Mouse (Mus musculus) forebrain, embryonic 14.5 days (tissue): ENCODE data around the gene Ccdc153. TPM values are rescaled to one million over a fixed set of nuclear protein-coding genes. Genes with fewer than 3 reads are reported as not detected.

ENCODE experiments used
- ATAC-seq: fragments of 200-750 bp; cut with Nextera tagmentation; 2 replicates; pipeline ENCODE4 v1.8.0; 2017; ENCODE audit warnings: mild to moderate bottlenecking, moderate library complexity
- DNase-seq: peaks from one replicate; pipeline ENCODE4 v3.0.0-alpha.2; 2015; ENCODE audit warnings: low spot score
- H3K27ac ChIP-seq: fragments of 300-500 bp; sonication (generic); 2 replicates; pipeline ENCODE4 v1.5.1; 2014; ENCODE audit warnings: low read depth, mild to moderate bottlenecking, control low read depth, low read length, moderate library complexity
- H3K27me3 ChIP-seq: fragments of 300-500 bp; sonication (generic); replicated peaks from 2 replicates; pipeline ENCODE4 v1.6.1; 2014; ENCODE audit warnings: low read length, control low read depth, mixed read lengths; ENCODE audit not compliant: control insufficient read depth, insufficient read depth
- H3K36me3 ChIP-seq: fragments of 300-500 bp; sonication (generic); 2 replicates; pipeline ENCODE4 v1.6.1; 2014; ENCODE audit warnings: low read length, control low read depth; ENCODE audit not compliant: control insufficient read depth, insufficient read depth
- H3K4me1 ChIP-seq: fragments of 300-500 bp; sonication (generic); 2 replicates; pipeline ENCODE4 v1.6.1; 2014; ENCODE audit warnings: antibody characterized with exemption, low read length, control low read depth; ENCODE audit not compliant: control insufficient read depth, insufficient read depth
- H3K4me2 ChIP-seq: fragments of 300-500 bp; sonication (generic); 2 replicates; pipeline ENCODE4 v1.6.1; 2014; ENCODE audit warnings: mild to moderate bottlenecking, control low read depth, low read length
- H3K4me3 ChIP-seq: fragments of 300-500 bp; sonication (generic); 2 replicates; pipeline ENCODE4 v1.5.1; 2014; ENCODE audit warnings: low read depth, low read length, control low read depth
- H3K9ac ChIP-seq: fragments of 300-500 bp; sonication (generic); 2 replicates; pipeline ENCODE4 v1.6.1; 2014; ENCODE audit warnings: mild to moderate bottlenecking, low read length, control low read depth, moderate library complexity
- H3K9me3 ChIP-seq: fragments of 300-500 bp; sonication (generic); replicated peaks from 2 replicates; pipeline ENCODE4 v1.6.1; 2016; ENCODE audit warnings: low read length, control low read depth, mixed read lengths; ENCODE audit not compliant: control insufficient read depth
- WGBS: fragments of 180-500 bp; shearing (Covaris S2); extraction: QIAGEN DNeasy Blood & Tissue Kit; methylation state at CpG from one replicate; pipeline ENCODE4 v1.1.7; 2014; 5-methylcytosine and 5-hydroxymethylcytosine counted together
- polyA plus RNA-seq: library from polyadenylated mRNA; unstranded; fragments of >200 nt; fragmentation: Nextera tagmentation; extraction: Ambion mirVana; gene quantifications from 2 replicates; pipeline ENCODE4 v1.2.1, GENCODE M21; 2014

Gene Ccdc153
- polyA plus RNA-seq, 1 experiment from 2014 or later, result not detected

GRCm38 (mm10) chr9:44266478-44267226 is 26.2 kb downstream of the Ccdc153 start:
- DNase-seq, result no peak
- Histone ChIP-seq H3K27ac (peak overlapping the region; percentile 5; the same call in 1 of the 2 replicates), H3K4me1 (peaks cover 4% of the 10 kb centered on the region), H3K9ac (no peak overlapping the region), H3K36me3 (no peaks in the 10 kb centered on the region), H3K9me3 (no peaks in the 10 kb centered on the region), H3K4me2 (no peak overlapping the region), H3K27me3 (no peaks in the 10 kb centered on the region), H3K4me3 (no peak overlapping the region)
- WGBS, result 60% methylated on average over 8 of the region's 8 CpGs
- no peak for ATAC-seq

GRCm38 (mm10) chr9:44267319-44268026 is 27.0 kb downstream of the Ccdc153 start:
- no peaks in the 10 kb centered on the region for H3K27me3 ChIP-seq
- H3K9me3 ChIP-seq, result no peaks in the 10 kb centered on the region
- H3K4me3 ChIP-seq, result peak overlapping the region; percentile 28
- peak overlapping the region; percentile 35; the same call in 1 of the 2 replicates for H3K27ac ChIP-seq
- H3K9ac ChIP-seq, result peak overlapping the region; percentile 69
- DNase-seq, result peak; percentile 17
- H3K36me3 ChIP-seq, result no peaks in the 10 kb centered on the region
- H3K4me2 ChIP-seq, result peak overlapping the region; percentile 63
- ATAC-seq, result peak; percentile 33
- peaks cover 4% of the 10 kb centered on the region for H3K4me1 ChIP-seq
- 6% methylated on average over 19 of the region's 23 CpGs for WGBS

GRCm38 (mm10) chr9:44268027-44268360 is 27.5 kb downstream of the Ccdc153 start:
- Histone ChIP-seq H3K4me2 (peak overlapping the region; percentile 63), H3K4me1 (peaks cover 4% of the 10 kb centered on the region), H3K36me3 (no peaks in the 10 kb centered on the region), H3K4me3 (peak overlapping the region; percentile 28), H3K27me3 (no peaks in the 10 kb centered on the region), H3K27ac (peak overlapping the region; percentile 35; the same call in 1 of the 2 replicates), H3K9ac (peak overlapping the region; percentile 69), H3K9me3 (no peaks in the 10 kb centered on the region)
- DNase-seq (peak; percentile 81), ATAC-seq (peak; percentile 90)
- 7% methylated on average over 28 of the region's 28 CpGs for WGBS

GRCm38 (mm10) chr9:44268432-44268831 is 28.0 kb downstream of the Ccdc153 start, which contains the start of gene Nlrx1:
Gene Nlrx1 (minus strand): TSS chr9:44268599.
- 90% methylated on average over 6 of the region's 6 CpGs for WGBS
- H3K4me2 ChIP-seq, result peak within 1 kb of the TSS; percentile 63
- peak within 1 kb of the TSS; percentile 35; the same call in 1 of the 2 replicates for H3K27ac ChIP-seq
- ATAC-seq, result no peak
- H3K27me3 ChIP-seq, result no peaks in the 10 kb centered on the region
- H3K9me3 ChIP-seq, result no peaks in the 10 kb centered on the region
- peak within 1 kb of the TSS; percentile 69 for H3K9ac ChIP-seq
- DNase-seq, result no peak
- H3K4me1 ChIP-seq, result peaks cover 4% of the 10 kb centered on the region
- H3K36me3 ChIP-seq, result peaks cover 3% of the 10 kb centered on the region; the same call in 1 of the 2 replicates
- peak within 1 kb of the TSS; percentile 28 for H3K4me3 ChIP-seq

GRCm38 (mm10) chr9:44269077-44269476 is 28.6 kb downstream of the Ccdc153 start:
- Histone ChIP-seq H3K9me3 (no peaks in the 10 kb centered on the region), H3K27me3 (no peaks in the 10 kb centered on the region), H3K27ac (no peak overlapping the region), H3K4me3 (no peak overlapping the region), H3K4me2 (no peak overlapping the region), H3K36me3 (peaks cover 10% of the 10 kb centered on the region), H3K4me1 (peaks cover 4% of the 10 kb centered on the region), H3K9ac (no peak overlapping the region)
- ATAC-seq, result no peak
- DNase-seq, result no peak
- 80% methylated on average over 3 of the region's 3 CpGs for WGBS

GRCm38 (mm10) chr9:44269973-44270372 is 29.5 kb downstream of the Ccdc153 start:
- WGBS, result 76% methylated on average over 4 of the region's 4 CpGs
- H3K4me2 ChIP-seq, result no peak overlapping the region
- no peaks in the 10 kb centered on the region for H3K9me3 ChIP-seq
- DNase-seq (no peak), ATAC-seq (no peak)
- no peak overlapping the region for H3K9ac ChIP-seq
- H3K27ac ChIP-seq, result no peak overlapping the region
- H3K4me3 ChIP-seq, result no peak overlapping the region
- H3K27me3 ChIP-seq, result no peaks in the 10 kb centered on the region
- H3K36me3 ChIP-seq, result peaks cover 18% of the 10 kb centered on the region
- H3K4me1 ChIP-seq, result peaks cover 4% of the 10 kb centered on the region

- Histone ChIP-seq H3K36me3 (peaks cover 35% of the 10 kb centered on the region), H3K9me3 (no peaks in the 10 kb centered on the region), H3K4me2 (no peak overlapping the region), H3K4me3 (no peak overlapping the region), H3K9ac (no peak overlapping the region), H3K27ac (no peak overlapping the region), H3K4me1 (peaks cover 7% of the 10 kb centered on the region), H3K27me3 (no peaks in the 10 kb centered on the region)
- DNase-seq (no peak), ATAC-seq (no peak)
- WGBS, result 81% methylated on average over 5 of the region's 5 CpGs
Observed at GRCm38 (mm10) chr9:44283183-44283582, 42.7 kb downstream of the Ccdc153 start.

GRCm38 (mm10) chr9:44286256-44286850 is 45.9 kb downstream of the Ccdc153 start:
- no peak for ATAC-seq
- Histone ChIP-seq H3K4me3 (peak overlapping the region; percentile 84; the same call in 1 of the 2 replicates), H3K27ac (no peak overlapping the region)

More at GRCm38 (mm10) chr9:44286256-44286850, 45.9 kb downstream of the Ccdc153 start:
- peaks cover 17% of the 10 kb centered on the region for H3K4me1 ChIP-seq
- no peak for DNase-seq
- H3K36me3 ChIP-seq, result peaks cover 11% of the 10 kb centered on the region
- WGBS, result 11% methylated on average over 6 of the region's 6 CpGs
- H3K27me3 ChIP-seq, result no peaks in the 10 kb centered on the region
- peak overlapping the region; percentile 29; the same call in 1 of the 2 replicates for H3K9ac ChIP-seq
- H3K9me3 ChIP-seq, result no peaks in the 10 kb centered on the region
- peak overlapping the region; percentile 94 for H3K4me2 ChIP-seq
